Mouse (Mus musculus) skeletal muscle tissue, adult 2 months (tissue): Measurements from ENCODE around the gene Srrm4.
A peak's percentile ranks its signal among the peaks of the same experiment; 100 is the strongest.

Experiments used
- DNase-seq: peaks from one replicate; pipeline ENCODE4 v3.0.0-alpha.2; 2012; ENCODE audit warnings: low read depth, low spot score

Srrm4 gene

DNA sequence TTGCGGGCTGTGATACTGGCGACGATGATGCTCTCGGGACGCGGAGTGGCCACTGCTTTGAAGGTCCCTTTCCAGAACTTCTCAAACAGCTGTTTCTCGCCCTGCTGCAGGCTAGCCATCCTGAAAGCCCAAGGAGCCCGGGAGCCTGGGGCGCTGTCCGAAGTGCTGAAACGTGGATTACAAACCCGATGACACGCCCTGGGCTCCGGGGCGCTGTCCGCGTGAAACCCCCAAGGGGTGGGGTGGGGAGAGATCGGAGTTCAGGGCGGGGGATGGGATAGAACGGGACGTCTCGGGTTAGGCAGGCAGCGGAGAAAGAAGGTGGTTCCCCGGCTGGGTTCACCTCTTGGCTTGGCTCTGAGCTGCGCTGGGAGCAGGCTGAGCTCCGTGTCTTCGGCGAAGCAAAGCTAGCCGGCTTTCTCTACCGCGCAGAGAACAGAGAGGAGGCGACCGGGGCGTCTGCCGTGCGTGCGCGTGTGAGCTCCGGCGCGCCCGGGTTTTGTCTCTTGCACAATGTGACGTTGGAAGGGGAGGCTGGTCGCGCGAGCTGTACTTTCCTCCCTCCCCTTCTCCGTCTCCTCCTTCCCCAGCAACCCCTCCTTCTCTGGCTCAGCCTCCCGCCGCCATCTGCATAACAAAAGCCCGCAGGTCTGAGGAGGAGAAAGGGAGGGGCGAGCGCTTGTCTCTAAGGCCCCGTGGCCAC lies at the start of gene Srrm4:
Srrm4 (minus strand) TSS at position 472 of the 703 bp plus-strand sequence.
- no peak for DNase-seq

DNA sequence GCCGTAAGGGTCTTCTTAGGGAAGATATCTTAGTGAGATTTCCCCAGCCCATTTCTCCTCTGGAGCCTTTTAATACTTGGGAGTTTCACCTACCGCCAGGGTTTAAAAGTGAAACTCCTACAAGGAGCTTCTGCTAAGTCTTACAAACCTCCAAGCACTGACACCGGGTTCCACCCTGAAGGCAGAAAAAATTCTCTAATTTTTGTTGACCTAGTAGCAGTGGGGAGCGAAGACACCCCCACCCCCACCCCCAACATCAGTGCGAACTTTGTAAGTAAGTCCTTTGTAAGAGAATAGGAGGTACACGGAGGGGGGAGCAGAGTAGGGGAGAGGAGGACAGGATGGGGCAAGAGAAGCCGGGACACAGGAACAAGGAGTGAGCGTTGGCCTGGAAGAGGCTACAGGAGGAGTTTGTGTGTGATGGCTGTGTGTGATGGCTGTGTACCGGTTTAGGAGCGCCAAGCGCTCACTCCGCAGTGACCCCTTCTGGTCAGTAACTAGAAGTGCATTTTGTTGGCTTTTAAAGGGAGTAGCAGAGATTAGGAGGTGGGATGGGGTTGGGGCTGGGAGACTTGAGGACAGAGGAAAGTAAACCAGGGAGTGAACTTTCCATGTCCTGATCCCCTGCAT lies 1.3 kb upstream of the Srrm4 start:
- peak; percentile 1 for DNase-seq

DNA sequence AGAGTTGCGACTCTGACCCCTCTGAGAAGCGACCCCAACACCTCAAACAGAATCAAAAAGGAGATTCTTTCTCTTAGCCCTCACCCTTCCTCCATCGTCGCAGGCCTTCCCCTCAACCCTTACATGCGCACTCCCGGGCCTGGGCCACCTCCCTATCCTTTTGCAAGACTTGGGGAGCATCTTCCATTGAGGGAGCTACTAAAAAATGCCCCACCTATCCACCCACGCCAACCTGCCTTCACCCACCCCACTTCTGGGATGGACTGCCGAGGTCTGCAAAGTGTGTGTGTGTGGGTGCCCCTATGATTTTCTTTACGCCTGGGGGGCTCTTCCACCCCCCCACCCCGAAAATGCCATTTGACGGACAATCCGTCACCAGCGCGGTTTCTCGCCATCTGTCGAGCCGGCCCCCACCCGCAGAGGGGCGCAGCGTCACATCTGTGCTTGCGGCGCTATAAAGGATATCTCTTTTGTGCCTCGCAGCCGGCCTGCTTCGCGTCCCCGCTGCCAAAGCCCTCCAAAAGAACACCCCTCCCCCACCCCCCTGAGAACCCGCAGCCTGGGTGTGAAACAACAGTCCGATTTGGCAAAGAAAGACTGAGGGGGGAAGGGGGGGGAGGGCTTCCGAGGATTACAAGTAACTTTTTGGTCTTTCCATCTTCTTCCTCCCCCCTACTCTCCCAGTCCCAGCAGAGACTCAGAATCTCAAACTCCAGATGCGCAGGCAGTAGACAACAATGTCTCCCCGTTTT lies 608 bp upstream of the Srrm4 start:
- DNase-seq, result no peak

DNA sequence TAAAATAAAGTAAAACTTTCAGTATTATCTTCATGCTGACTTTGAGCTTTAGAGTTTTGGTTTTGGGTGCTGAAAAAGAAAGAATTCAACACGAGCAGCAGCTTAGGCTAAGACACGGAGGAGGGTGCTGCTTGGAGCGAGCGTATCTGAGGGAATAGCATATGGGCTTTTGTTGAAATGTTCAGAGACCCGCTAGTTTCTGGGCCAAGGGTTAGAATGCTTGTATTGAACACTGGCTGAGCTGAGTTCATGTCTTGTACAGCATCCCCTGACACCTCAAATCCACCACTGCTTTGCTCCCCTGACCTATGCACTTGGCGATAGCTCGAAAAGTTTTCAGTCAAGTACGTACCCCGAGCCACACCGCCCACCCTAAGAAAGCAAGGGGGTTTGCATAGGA lies 919 bp downstream of the Srrm4 start:
- DNase-seq, result no peak

DNA sequence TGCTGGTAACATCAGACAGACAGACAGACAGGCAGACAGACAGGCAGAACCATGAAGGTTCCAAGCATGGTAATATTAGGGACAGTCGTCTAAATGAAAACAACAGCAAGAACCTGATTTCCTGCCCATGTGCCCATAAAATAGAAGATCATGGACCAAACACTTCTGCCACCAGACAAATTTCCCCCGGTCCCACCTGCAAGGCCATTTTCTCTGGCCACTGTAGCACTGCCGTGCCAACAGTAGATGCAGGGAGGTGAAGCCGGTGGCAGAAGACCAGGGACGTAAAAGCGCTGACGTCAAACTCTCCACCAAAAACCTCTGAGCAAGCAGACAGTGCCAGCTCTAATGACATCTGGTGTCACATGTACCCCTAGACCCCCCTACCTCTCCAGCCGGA lies 2.0 kb downstream of the Srrm4 start:
- DNase-seq, result no peak

DNA sequence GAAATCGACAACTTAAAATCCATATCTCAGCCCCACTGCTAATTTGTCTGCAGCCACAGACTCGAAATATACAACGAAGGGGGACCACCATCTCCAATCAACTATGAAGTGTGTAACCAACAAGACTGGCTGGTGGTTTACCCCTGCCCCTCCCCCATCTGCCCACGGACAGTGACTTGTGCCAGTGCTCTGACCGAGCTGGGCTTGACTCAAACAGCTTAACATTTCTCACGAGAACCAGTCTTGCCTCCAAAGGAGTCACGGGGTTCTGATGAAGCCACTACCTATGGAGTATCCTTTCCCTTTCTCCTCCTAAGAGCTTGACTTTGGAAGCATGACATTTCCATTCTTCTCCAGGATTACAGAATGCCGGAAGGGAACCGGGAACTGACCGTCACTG lies 2.8 kb downstream of the Srrm4 start:
- no peak for DNase-seq

DNA sequence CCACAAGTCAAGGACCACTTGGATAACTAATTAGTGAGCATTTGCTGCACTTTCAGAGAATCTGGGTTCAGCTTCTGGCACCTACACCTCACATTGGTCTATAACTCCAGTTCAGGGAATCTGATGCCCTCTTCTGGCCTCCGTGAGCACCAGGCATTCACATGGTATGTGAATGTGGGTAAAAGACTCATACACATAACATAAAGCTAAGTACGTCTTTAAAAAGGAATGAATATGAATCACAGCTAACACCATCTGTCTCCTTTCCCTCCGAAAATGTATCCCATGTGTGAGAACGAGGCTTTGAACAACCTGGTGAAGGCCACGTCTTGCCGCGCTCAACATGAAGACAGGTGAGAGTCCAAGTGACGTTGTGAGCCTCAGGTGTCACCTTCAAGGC lies 12.1 kb downstream of the Srrm4 start:
- DNase-seq, result no peak

DNA sequence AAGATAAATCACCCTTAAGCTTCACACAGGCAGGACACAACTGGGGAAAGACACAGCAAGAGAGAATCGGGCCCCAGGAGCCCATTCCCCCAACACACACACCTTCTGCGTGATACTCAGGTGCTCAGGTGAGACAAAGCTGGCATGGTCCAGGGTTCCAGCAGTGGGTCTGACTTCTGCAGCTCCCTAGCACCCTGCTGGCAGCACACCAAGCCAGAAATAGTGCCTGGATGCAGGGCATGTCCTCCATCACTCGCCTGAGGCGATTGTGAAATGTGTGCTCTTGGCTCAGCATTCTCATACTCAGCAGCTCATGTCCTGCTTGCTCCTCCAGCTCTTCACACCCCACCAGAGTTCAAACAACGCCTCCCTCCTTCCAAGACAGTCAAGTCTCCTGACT lies 14.5 kb downstream of the Srrm4 start:
- DNase-seq, result no peak

DNA sequence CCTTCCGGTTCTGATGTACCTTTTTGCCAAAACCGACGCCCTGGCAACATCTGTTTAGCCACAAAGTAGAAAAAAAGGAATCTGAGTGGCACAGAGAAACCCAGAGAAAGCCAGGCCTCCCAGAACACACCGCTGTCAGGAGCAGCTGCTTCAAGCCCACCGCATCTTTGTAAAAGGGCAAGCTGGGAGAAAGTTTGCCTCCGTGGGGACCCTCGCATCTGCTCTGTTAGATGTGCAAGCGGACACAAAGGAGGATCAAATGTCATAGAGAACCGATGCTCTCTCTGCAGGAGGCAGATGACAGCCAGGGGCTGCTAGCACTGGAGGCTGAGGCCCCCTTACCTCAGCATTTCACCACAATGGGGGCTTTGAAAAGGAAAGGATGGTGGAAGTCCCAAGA lies 18.3 kb downstream of the Srrm4 start:
- DNase-seq, result no peak

DNA sequence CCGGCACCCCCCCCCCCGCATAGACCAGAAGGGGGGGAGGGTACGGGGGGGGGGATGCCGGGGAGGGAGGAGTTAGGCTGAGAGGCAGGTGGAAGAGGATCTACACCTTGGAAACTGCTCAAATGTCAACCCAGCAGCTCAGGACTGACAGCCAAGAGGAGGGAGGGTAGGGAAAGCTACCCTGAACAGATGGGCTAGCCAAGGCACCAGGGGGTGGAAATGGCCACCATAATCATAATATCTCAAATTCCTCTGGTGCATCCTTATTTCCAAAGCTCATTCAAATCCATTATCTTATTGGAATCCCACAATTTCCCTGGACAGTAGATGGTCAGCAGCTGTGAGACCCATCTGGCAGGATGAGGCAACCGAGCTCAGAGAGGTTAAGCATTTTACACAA lies 19.7 kb downstream of the Srrm4 start:
- no peak for DNase-seq

DNA sequence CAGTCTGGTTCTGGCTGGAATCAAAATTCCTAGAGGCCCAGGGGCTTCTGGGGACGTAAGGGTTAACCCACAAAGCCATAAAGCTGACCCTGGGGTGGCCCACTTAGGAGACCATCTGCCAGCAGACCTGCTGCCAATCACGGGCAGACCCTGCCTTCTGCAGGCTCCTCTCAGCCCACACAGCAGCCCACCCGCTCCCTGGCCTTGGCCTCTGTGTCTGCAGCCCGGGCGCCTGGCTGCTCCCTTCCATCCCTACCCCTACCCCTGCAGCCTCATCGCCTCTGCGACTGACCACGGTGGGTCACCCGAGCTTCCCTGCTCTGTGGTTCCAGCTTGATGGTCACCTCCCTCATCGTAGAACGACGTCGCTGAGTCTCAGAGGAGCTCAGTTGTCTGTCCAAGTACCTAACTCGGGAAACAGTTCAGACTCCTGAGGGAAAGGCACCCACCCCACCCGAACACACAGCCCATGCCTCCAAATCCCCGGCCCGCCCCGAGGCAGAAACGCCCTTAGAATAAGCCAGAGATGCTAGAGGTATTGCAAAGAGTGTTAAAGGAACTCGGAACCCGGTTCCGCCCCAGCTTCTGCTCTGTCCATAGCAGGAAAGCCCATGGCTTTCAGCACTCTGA lies 20.3 kb downstream of the Srrm4 start:
- no peak for DNase-seq

DNA sequence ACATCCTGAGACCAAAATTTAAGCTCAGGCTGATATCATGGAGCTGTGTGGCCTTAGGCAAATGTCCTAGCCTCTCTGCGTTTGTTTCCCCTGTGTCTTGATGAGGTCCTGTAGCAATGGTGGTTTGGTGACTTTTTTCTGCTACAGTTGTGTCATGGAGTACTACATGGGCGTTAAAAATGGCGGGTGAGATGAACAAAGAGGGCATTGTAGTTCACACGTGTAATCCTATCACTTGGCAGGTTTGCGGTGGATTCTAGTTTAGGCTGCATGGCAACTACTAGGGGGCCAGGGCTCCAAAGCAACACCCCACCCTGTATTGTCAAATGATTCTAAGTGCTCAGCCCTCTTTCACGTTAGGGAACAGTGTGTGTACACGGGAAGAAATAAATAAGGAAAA lies 21.1 kb downstream of the Srrm4 start:
- no peak for DNase-seq

DNA sequence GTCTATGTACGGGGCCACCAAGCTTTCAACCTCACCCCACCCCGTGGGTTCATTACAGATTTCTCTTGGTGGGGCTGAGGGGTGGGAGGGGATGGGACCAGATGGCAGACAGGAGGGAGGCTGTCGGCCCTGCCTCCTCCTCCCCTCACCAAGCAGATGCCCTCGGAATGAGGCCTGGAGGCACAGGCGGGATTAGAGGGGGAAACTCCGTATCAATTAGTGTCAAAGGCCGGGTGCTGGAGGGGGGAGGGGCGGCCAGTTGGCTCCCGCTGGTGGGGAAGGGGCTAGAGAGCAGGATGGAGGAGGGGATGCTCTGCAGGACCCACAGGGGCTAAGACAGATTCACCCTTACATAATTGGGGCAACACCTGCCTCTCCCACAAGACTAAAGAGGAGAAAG lies 22.0 kb downstream of the Srrm4 start:
- DNase-seq, result no peak

DNA sequence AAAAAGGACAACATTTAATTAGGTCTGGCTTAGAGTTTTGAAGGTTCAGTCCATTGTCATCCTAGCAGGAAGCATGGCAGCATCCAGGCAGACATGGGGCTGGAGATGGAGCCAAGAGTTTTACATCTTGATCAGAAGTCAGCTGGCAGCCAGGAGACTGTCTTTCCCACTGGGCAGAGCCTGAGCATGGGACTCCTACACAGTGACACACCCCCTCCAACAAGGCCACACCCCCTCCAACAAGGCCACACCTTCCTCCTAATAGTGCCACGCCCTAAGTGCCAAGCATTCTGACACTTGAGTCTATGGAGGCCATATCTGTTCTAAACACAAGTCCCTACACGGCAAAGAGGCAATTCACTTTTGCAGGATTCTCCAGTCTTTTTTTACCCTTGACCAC lies 23.6 kb downstream of the Srrm4 start:
- DNase-seq, result no peak

DNA sequence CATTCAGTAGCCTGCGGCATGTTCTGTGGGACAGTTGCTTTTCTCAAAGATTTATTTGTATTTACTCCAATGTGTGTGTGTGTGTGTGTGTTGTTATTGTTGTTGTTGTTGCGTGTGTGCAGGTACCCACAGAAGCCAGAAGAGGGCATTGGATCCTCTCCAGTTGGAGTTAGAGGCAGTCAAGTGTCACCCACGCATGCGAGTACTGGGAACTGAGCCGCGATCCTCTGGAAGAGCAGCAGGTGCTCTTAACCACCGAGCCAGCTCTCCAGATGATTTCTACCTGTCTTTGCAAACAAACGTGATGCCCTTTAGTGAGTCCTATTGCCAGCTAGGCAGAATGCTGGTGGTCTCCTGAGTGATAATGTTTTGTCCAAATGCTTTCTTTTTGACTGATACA lies 24.3 kb downstream of the Srrm4 start:
- DNase-seq, result no peak

DNA sequence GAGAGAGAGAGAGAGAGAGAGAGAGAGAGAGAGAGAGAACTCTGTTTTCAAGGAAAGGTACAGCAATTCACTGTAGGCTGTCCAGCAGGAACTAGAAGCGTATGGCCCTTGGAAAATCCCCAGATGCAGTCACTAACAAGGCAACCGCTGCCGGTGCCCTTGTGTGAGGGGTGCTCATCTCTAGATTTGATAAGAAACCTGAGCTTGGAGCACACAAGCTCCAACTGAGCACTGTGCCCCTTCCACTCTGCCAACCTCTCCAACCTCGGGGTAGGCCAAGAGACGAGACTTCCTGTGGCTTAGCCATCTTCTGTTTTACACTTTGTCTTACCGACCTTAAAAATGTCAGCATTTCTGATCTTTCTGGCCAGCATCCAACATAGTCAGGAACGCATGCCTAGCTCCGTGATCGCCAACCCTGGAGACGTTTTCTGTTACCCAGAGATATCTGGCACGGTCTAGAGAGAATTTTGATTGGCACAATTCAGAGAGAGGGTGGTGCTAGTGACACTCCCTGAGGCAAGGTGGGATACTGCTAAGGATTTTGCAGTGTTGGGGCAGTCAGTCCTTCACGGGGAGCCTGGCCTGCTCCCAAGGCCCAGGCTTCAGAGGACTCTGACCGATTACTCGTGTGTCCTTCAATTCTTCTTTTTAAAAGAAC lies 25.1 kb downstream of the Srrm4 start:
- DNase-seq, result no peak

DNA sequence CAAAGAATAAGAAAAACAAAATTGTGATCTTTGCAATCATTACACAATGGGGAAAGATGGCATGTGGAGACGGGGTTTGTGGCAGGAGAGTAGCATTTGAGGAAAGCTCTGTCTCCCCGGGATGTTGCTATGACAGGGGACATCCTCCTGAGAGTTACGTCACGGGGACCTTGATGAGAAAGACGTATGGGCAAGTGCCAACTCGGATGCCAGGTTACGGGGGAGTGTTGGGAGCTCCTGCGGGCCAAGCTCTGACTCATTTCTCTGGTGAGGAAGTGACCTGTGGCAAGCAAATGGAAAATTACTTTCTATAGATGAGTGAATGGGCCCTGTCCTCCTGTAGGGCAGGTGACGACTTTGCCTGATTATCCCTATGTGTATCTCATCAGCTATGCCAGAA lies 26.0 kb downstream of the Srrm4 start:
- no peak for DNase-seq

DNA sequence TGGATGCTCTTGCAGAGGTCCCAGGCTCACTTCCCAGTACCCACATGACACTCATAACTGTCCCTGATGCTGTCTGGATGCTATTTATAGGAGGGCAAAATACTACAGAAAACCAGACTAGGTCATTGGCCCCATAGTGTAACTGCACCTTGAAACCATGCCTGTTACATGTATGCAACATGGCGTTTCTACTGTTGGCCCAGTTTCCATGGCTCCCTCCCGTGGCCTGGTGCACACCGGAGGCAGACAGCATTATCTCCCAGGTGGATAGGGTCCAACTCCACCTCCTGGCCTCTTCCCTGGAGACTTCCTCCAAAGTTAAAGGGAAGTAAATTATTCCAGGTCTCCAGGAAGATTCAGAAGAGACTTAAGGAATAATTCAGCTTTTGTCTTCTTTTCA lies 27.2 kb downstream of the Srrm4 start:
- no peak for DNase-seq

DNA sequence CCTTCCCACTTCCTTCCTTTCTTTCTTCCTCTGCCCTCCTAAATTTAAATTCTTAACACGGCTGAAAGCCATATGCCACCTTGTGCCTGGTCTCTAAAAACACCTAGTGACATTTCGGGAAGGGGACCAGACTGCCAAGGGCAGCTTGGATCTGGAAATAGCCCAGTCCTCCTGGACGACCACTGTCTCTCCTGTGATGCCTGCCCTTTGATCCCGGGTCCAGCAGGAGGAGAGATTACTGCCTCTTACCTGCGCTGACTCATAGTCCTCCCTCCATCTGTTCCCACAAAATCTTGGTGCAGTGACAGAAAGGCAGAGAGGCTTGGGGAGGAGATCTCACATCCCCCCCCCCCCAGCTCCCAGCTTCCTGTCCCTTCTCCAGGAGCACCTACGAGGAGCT lies 27.9 kb downstream of the Srrm4 start:
- DNase-seq, result no peak

DNA sequence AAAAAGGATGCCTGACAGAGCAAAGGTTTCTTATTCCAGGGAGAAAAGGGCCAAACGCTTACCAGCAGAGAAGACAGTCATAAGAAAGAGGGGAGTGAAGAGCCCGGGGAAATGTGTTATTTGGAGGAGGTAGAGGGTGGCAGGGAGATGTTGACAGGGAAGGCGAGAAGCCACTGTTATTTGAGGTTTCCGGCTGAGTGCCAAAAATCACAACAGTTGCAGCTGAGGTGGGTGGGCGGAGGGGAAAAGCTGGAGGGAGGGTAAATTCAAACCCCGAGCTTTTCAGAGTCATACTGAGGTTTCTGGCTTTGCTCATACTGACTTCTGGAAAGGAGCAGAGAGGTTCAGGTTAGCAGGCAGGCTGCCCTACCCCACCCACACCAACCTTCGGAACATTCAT lies 32.5 kb downstream of the Srrm4 start:
- no peak for DNase-seq

DNA sequence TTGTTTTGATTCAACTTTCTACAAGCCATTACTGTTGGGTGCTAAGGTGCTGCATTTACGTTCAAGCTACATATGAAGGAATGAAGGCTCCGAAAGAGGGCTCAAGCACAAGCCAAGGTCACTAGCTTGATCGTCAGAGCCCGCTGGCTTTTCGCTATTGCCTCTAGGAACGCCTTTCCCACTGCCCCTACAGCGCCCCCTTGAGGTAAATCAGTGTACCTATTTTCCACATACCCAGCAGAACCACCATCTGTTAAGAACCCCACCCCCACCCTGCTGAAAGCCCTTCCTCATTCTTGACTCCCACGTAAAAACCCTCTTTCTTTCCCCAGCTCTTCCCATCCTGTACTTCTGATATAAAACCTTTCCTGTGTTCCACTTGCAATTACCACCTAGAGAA lies 35.0 kb downstream of the Srrm4 start:
- DNase-seq, result no peak

DNA sequence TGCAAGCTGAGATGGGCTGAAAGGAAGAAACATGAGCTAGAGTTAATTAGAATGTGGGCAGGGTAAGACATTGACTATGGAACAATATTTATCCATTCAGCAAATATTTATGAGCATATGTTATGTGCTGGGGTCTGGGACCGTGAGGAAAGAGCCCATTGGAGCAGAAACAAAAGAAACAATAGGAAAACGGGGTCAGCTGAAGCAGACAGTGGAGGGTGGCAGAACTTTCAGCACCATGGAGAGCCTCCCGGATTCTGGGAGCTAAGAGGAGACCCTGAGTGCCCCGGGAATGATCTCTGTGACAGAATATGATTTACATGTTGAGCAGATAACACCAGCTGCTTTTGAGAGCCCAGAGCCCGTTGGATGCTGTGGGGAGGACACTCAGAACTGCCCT lies 37.7 kb downstream of the Srrm4 start:
- DNase-seq, result no peak
